Mouse (Mus musculus): ENCODE data around the gene Ubxn11. TPM values are rescaled to one million over a fixed set of nuclear protein-coding genes. Genes with fewer than 3 reads are reported as not detected.

Gene Ubxn11
- polyA plus RNA-seq, 1 experiment from 2014 or later = 10.0 TPM

GRCm38 (mm10) chr4:134091225-134091529 lies 11.2 kb upstream of the Ubxn11 start:
- CTCF ChIA-PET = interaction anchor here (1.2 kb wide), 1 partner anchor 22 kb away, joined by 3 read pairs; no protein-coding TSS in a partner anchor
- no peak for TF ChIP-seq CTCF (IDR thresholded peaks at IDR 0.05)
- H3K27me3 ChIP-seq = no peaks in the 10 kb centered on the region
- DNase-seq (ENCODE audit: low read depth, low spot score) (no peak), ATAC-seq (no peak)
- in situ Hi-C loops (cut with MboI; ENCODE audit: low pct_unique_long_range_greater_than_20kb) = loop anchor here (10.0 kb wide), 2 partner anchors 154 to 204 kb away; partner anchors contain the start of genes E130218I03Rik, Gm30191 and Zfp593
- POLR2A ChIA-PET = no interaction called here

GRCm38 (mm10) chr4:134092382-134093288 lies 9.7 kb upstream of the Ubxn11 start:
- in situ Hi-C loops (cut with MboI; ENCODE audit: low pct_unique_long_range_greater_than_20kb) = loop anchor here (10.0 kb wide), 2 partner anchors 152 to 202 kb away; partner anchors contain the start of genes E130218I03Rik, Gm30191 and Zfp593
- H3K27me3 ChIP-seq = no peaks in the 10 kb centered on the region
- CTCF ChIA-PET = interaction anchor here (0.9 to 1.2 kb wide), 2 partner anchors 20 to 30 kb away, joined by 3 read pairs; no protein-coding TSS in a partner anchor
- peak; percentile 46 for TF ChIP-seq CTCF (IDR thresholded peaks at IDR 0.05)
- ATAC-seq = no peak
- DNase-seq (ENCODE audit: low read depth, low spot score) = no peak
- POLR2A ChIA-PET = interaction anchor here (0.7 kb wide), 1 partner anchor 36 kb away, joined by 7 read pairs; no protein-coding TSS in a partner anchor

- ATAC-seq (no peak), DNase-seq (ENCODE audit: low read depth, low spot score) (no peak)
- TF ChIP-seq CTCF (IDR thresholded peaks at IDR 0.05) = no peak
- POLR2A ChIA-PET = no interaction called here
- in situ Hi-C loops (cut with MboI; ENCODE audit: low pct_unique_long_range_greater_than_20kb) = loop anchor here (10.0 kb wide), 2 partner anchors 151 to 201 kb away; partner anchors contain the start of genes E130218I03Rik, Gm30191 and Zfp593
- H3K27me3 ChIP-seq = no peaks in the 10 kb centered on the region
- CTCF ChIA-PET = interaction anchor here (0.9 kb wide), 1 partner anchor 58 kb away, joined by 3 read pairs; no protein-coding TSS in a partner anchor
Observed at GRCm38 (mm10) chr4:134094004-134094564, 8.3 kb upstream of the Ubxn11 start.

- no peaks in the 10 kb centered on the region for H3K27me3 ChIP-seq
- ChIA-PET CTCF (interaction anchor here (0.9 kb wide), 1 partner anchor 59 kb away, joined by 3 read pairs; no protein-coding TSS in a partner anchor), POLR2A (interaction anchor here (0.8 kb wide), 1 partner anchor 27 kb away, joined by 4 read pairs; no protein-coding TSS in a partner anchor)
- TF ChIP-seq CTCF (IDR thresholded peaks at IDR 0.05) = no peak
- ATAC-seq = no peak
- DNase-seq (ENCODE audit: low read depth, low spot score) = no peak
- in situ Hi-C loops (cut with MboI; ENCODE audit: low pct_unique_long_range_greater_than_20kb) = loop anchor here (10.0 kb wide), 2 partner anchors 150 to 200 kb away; partner anchors contain the start of genes E130218I03Rik, Gm30191 and Zfp593
Observed at GRCm38 (mm10) chr4:134094923-134095547, 7.3 kb upstream of the Ubxn11 start, which contains the start of gene Cd52. Cd52 (minus strand) TSS chr4:134095082.

- no peaks in the 10 kb centered on the region for H3K27me3 ChIP-seq
- TF ChIP-seq CTCF (IDR thresholded peaks at IDR 0.05) = no peak
- CTCF ChIA-PET = interaction anchor here (0.8 to 1.4 kb wide), 2 partner anchors 10 to 28 kb away, joined by 3 read pairs; no protein-coding TSS in a partner anchor
- POLR2A ChIA-PET = no interaction called here
- DNase-seq (ENCODE audit: low read depth, low spot score) = no peak
- no peak for ATAC-seq
- in situ Hi-C loops (cut with MboI; ENCODE audit: low pct_unique_long_range_greater_than_20kb) = loop anchor here (10.0 kb wide), 2 partner anchors 149 to 199 kb away; partner anchors contain the start of genes E130218I03Rik, Gm30191 and Zfp593
Observed at GRCm38 (mm10) chr4:134096120-134096519, 6.2 kb upstream of the Ubxn11 start.

- in situ Hi-C loops (cut with MboI; ENCODE audit: low pct_unique_long_range_greater_than_20kb) = loop anchor here (10.0 kb wide), 2 partner anchors 148 to 198 kb away; partner anchors contain the start of genes E130218I03Rik, Gm30191 and Zfp593
- H3K27me3 ChIP-seq = no peaks in the 10 kb centered on the region
- ATAC-seq (no peak), DNase-seq (ENCODE audit: low read depth, low spot score) (no peak)
- CTCF ChIA-PET = interaction anchor here (1.0 to 1.4 kb wide), 3 partner anchors 10 to 196 kb away, joined by 3 read pairs; no protein-coding TSS in a partner anchor
- TF ChIP-seq CTCF (IDR thresholded peaks at IDR 0.05) = no peak
- POLR2A ChIA-PET = interaction anchor here (1.0 kb wide), 1 partner anchor 24 kb away, joined by 3 read pairs; no protein-coding TSS in a partner anchor
Observed at GRCm38 (mm10) chr4:134097015-134097608, 5.3 kb upstream of the Ubxn11 start.

GRCm38 (mm10) chr4:134098628-134099027 lies 3.7 kb upstream of the Ubxn11 start:
- no peak for ATAC-seq
- in situ Hi-C loops (cut with MboI; ENCODE audit: low pct_unique_long_range_greater_than_20kb) = loop anchor here (10.0 kb wide), 2 partner anchors 146 to 196 kb away; partner anchors contain the start of genes E130218I03Rik, Gm30191 and Zfp593
- H3K27me3 ChIP-seq = no peaks in the 10 kb centered on the region
- ChIA-PET POLR2A (no interaction called here), CTCF (no interaction called here)
- DNase-seq (ENCODE audit: low read depth, low spot score) = no peak
- no peak for TF ChIP-seq CTCF (IDR thresholded peaks at IDR 0.05)

GRCm38 (mm10) chr4:134100245-134100644 lies 2.1 kb upstream of the Ubxn11 start:
- no peak for TF ChIP-seq CTCF (IDR thresholded peaks at IDR 0.05)
- POLR2A ChIA-PET = no interaction called here

GRCm38 (mm10) chr4:134102742-134103119 lies 361 bp downstream of the Ubxn11 start:
- ChIA-PET POLR2A (no interaction called here), CTCF (no interaction called here)
- DNase-seq (ENCODE audit: low read depth, low spot score) (no peak), ATAC-seq (peak; percentile 51)
- no peak for TF ChIP-seq CTCF (IDR thresholded peaks at IDR 0.05)
- in situ Hi-C loops (cut with MboI; ENCODE audit: low pct_unique_long_range_greater_than_20kb) = no loop called here
- H3K27me3 ChIP-seq = no peaks in the 10 kb centered on the region

More at GRCm38 (mm10) chr4:134100245-134100644, 2.1 kb upstream of the Ubxn11 start:
- DNase-seq (ENCODE audit: low read depth, low spot score) = no peak
- in situ Hi-C loops (cut with MboI; ENCODE audit: low pct_unique_long_range_greater_than_20kb) = no loop called here
- ATAC-seq = no peak
- H3K27me3 ChIP-seq = no peaks in the 10 kb centered on the region
- CTCF ChIA-PET = no interaction called here

All from Patski (cell line).